Mouse (Mus musculus): Measurements from ENCODE around the gene Plk3.

The Plk3 gene

DNA sequence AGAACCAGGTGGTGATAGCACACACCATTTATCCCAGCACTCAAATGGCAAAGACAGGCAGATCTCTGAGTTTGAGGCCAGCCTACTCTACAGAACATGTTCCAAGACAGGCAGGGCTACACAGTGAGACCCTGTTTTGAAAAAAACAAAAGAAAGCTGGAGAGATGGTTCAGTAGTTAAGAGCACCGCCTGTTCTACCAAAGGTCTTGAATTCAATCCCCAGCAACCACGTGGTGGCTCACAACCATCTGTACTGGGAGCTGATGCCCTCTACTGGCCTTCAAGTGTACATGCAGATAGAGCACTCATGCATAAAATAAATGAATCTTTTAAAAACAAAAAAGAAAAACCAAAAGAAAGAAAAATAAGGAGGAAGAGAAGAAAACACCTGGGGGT is 5.5 kb upstream of the Plk3 start:
- in situ Hi-C loops (cut with MboI, MseI) = no loop called here

- in situ Hi-C loops (cut with MboI, MseI) = no loop called here
These were observed 4.8 kb upstream of the Plk3 start for GRCm38 (mm10) chr4:117138295-117139216.

DNA sequence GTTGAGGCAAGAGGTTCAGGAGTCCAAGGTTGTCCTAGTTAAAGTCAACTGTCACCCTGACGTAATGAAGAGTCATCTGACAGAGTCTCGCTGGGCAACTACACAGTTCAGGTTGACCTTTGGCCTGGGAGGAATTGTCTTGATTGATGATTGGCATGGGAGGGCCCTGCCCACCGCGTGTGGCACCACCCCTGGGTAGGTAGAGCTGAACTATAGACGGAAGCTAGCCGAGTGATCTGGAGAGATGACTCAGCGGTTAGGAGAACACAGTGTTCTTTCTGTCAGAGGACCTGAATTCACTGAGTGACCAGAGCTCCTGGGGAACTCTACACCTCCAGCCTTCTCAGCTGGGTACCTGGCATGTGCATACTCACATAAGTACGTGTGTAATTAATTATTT is 2.3 kb upstream of the Plk3 start:
- in situ Hi-C loops (cut with MboI, MseI) = no loop called here

- in situ Hi-C loops (cut with MboI, MseI) = loop anchor here in 1 of 2 experiments (5.0 kb wide), 1 partner anchor 137 kb away; the partner anchor contains the start of gene Hectd3
These were observed 835 bp upstream of the Plk3 start for GRCm38 (mm10) chr4:117134601-117134995.

- in situ Hi-C loops (cut with MboI, MseI) = loop anchor here in 1 of 2 experiments (5.0 kb wide), 1 partner anchor 136 kb away; the partner anchor contains the start of gene Hectd3
These were observed 382 bp downstream of the Plk3 start for GRCm38 (mm10) chr4:117133366-117133796.

DNA sequence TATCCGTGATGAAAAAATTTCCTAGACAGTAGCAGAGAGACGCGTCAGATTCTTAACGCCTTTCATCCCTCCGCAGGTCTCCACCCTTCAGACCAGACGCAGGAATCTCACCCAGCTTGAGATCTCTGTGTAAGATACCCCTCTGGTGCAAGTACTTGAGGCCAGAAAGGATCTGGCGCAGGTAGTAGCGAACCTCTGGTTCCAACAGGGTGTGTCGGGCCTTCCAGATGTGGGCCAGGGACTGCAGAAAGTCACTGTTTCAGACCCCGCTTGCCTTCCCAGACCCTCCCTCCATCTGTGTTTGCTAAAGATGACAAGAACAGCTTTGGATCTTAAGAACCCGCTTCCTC is 994 bp downstream of the Plk3 start:
- in situ Hi-C loops (cut with MboI, MseI) = loop anchor here in 1 of 2 experiments (5.0 kb wide), 1 partner anchor 135 kb away; the partner anchor contains the start of gene Hectd3

GRCm38 (mm10) chr4:117131890-117132793 is 1.6 kb downstream of the Plk3 start:
- in situ Hi-C loops (cut with MboI, MseI) = loop anchor here in 1 of 2 experiments (5.0 kb wide), 1 partner anchor 135 kb away; the partner anchor contains the start of gene Hectd3

GRCm38 (mm10) chr4:117131198-117131597 is 2.6 kb downstream of the Plk3 start:
- in situ Hi-C loops (cut with MboI, MseI) = loop anchor here in 1 of 2 experiments (5.0 kb wide), 1 partner anchor 134 kb away; the partner anchor contains the start of gene Hectd3

- in situ Hi-C loops (cut with MboI, MseI) = loop anchor here in 1 of 2 experiments (5.0 kb wide), 1 partner anchor 133 kb away; the partner anchor contains the start of gene Hectd3
These were observed 3.0 kb downstream of the Plk3 start for GRCm38 (mm10) chr4:117130790-117131189.

DNA sequence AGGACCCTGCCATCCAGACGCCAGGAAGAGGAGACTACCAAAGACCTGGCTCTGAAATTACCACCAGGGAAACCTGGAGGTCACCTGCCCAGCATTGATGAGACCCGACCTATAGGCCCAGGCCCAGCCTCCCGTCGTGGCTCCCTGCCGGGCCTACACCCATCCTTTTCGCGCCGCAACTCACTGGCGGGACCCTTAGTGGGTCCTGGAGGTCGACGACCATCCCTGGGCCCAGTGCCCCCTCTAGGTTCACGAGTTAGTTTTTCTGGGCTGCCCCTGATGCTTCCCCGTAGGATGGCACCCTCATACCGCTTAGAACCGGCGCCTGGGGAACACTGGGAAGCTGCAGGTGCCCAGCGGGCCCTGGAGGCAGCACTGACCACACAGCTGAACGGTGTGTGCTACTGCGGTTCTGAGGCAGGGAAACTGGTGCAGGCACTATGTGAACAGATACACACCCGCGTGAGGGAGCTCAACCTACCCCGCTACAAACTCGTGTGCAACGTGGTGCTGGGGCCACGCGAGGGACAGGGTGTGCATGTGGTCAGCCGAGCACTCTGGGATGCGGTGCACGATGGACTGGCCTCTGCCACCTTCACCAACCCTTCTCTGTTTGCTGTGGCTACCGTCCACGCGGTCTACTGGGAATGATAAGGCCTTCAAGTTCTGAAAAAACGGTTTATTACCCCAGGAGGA is 5.6 kb downstream of the Plk3 start:
- in situ Hi-C loops (cut with MboI, MseI) = no loop called here

DNA sequence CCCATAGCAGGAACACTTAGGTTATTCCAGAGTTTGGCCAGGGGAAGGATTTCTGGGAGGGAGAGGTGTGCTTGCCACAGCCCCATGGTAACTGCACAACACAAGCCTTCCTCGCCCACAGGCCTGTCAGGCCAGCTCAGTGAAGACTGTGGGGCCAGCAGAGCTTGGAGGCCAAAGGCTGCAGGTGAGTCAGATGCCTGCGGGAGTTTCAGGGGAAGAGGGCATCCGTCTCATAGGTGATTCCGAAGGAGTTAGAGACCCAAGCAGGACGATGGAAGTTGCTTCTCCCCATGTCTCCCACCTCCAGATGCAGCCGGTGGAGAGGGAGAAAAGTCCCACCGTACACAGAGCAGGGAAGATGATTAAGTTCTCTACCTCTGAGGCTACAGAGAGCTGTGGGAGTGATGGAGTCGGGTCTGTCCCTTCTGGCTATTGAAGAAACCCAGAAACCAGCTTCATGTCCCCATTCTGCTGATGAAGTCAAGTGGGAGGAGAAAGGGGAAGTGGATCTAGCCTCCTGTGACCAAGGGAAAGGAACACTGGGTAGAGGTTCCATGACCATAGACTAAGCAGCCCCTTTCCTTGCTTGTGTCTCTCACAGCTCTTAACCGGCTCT is 7.0 kb downstream of the Plk3 start, which contains the start of gene Tctex1d4:
TSS of gene Tctex1d4 (plus strand) at position 120 of the 616 bp plus-strand sequence.
- in situ Hi-C loops (cut with MboI, MseI) = no loop called here

GRCm38 (mm10) chr4:117125910-117126674 is 7.7 kb downstream of the Plk3 start:
- in situ Hi-C loops (cut with MboI, MseI) = no loop called here

GRCm38 (mm10) chr4:117125348-117125909 is 8.3 kb downstream of the Plk3 start, which contains the start of gene Btbd19:
Gene Btbd19, minus strand, starts transcription at chr4:117125725.
- in situ Hi-C loops (cut with MboI, MseI) = no loop called here

DNA sequence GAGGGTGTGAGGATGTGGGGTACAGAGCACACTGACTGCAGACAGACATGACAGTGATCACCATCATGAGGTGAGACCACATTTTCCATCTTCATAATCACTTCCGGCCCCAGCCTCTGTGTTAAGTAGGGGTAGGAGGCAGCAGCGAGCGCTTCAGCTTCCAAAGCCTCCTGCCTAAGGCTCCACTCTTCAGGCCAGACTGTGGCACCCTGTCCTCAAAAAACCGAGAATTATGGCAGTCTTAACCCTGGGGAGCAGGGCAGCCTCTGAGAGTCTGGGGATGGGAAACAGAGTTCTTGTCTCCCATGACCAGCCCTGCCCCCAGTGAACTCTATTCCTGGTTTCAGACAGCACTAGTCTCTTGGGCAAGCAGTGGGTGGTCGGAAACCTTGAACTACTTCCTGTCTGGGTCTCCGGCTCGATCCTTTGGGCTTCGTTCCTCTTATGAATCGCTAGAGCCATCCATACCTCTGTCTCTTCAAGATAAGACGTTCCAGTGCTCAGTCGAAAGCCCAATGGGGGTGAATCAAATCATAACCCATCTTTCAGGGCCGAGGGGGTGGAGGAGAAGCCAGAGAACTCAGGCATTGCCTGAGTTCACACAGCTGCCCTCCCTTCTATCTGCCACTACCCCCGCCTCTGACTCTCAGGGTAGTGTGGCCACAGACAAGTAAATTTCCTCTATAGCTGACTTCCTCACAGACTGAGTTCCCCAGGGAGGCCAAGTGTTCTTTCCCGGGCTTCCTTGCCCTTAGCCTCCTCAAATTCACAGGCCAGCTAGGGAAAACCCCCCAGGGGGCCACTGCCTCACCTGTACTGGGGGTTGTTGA is 9.0 kb downstream of the Plk3 start:
- in situ Hi-C loops (cut with MboI, MseI) = no loop called here

- in situ Hi-C loops (cut with MboI, MseI) = no loop called here
These were observed 9.6 kb downstream of the Plk3 start for GRCm38 (mm10) chr4:117124218-117124517.

DNA sequence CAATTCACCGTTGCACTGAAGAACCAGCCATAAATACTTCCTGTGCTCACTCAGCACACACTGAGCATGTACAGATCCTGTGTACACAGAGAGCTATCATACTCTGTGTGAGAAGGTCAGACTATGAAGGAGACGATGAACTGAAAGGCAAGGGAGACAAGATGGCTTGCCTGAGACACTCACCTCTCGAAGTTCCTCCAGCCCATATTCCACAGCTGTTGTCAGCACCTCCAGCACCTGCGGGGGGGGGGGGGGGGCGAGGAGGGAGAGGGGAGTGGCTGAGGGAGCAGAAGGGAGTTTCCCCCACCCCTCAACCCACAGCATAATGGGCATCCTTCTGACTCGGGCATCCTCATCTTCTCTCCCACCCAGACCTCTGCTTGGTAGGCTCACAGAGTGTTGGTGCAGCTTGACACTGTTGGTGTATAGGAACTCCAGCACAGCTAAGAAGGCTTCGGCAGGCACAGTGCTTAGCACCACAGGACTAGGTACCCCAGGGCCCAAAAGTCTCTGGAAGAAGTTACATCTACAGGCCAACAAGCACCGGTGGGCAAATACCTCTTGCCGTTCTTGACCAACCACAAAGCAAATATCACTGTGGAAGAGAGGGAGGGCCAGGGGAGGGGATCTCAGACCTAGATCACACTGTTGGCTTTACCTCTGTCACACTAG is 10.1 kb downstream of the Plk3 start:
- in situ Hi-C loops (cut with MboI, MseI) = no loop called here

- in situ Hi-C loops (cut with MboI, MseI) = no loop called here
These were observed 11.6 kb downstream of the Plk3 start for GRCm38 (mm10) chr4:117122209-117122608.

All from T-helper 17 cell (primary cell).